Mouse (Mus musculus) CH12.LX (cell line): ENCODE measurements around the gene Cyb5b. TPM values are rescaled to one million over a fixed set of nuclear protein-coding genes. Genes with fewer than 3 reads are reported as not detected.
A peak's percentile ranks its signal among the peaks of the same experiment; 100 is the strongest.

Experiments used
- DNase-seq: peaks from one replicate; pipeline ENCODE4 v3.0.0-alpha.2; 2013; ENCODE audit errors: extremely low read depth
- H3K27ac ChIP-seq: 2 replicates; pipeline ENCODE4 v1.5.1; 2012; ENCODE audit warnings: low read depth, mild to moderate bottlenecking, control low read depth, moderate library complexity; ENCODE audit not compliant: insufficient read depth
- H3K27me3 ChIP-seq: replicated peaks from 2 replicates; pipeline ENCODE3; 2012; ENCODE audit warnings: inconsistent platforms
- H3K36me3 ChIP-seq, 2 experiments: replicated peaks in 1 of 2; 2 replicates each; pipeline versions ENCODE3 to v1.6.1; 2012; ENCODE audit warnings: inconsistent platforms in 1 of 2, low read length in 1 of 2, mild to moderate bottlenecking in 1 of 2, mixed read lengths in 1 of 2, moderate library complexity in 1 of 2; ENCODE audit not compliant: control insufficient read depth in 1 of 2, insufficient read depth in 1 of 2
- H3K4me1 ChIP-seq, 2 experiments: 2 replicates each; pipeline ENCODE4 v1.6.1; 2012; ENCODE audit warnings: inconsistent platforms in 1 of 2, moderate library complexity in 1 of 2; ENCODE audit not compliant: insufficient read depth in 2 of 2, control insufficient read depth in 1 of 2
- H3K4me2 ChIP-seq: 2 replicates; pipeline ENCODE4 v1.6.1; 2012; ENCODE audit warnings: low read depth, mild to moderate bottlenecking, control low read depth; ENCODE audit not compliant: poor library complexity, insufficient read depth, severe bottlenecking
- H3K4me3 ChIP-seq, 3 experiments: fragments of 150-350 bp in 1 of 3; sonication (generic) in 1 of 3; replicated peaks in 1 of 3; 2 replicates each; pipeline versions ENCODE3 to v1.5.1; 2011 to 2012; ENCODE audit warnings: low read depth in 2 of 3, low read length in 2 of 3, mild to moderate bottlenecking in 2 of 3, moderate library complexity in 2 of 3, control low read depth in 1 of 3, improper control_type of control experiment in 1 of 3, inconsistent platforms in 1 of 3, mixed read lengths in 1 of 3; ENCODE audit not compliant: poor library complexity in 1 of 3
- H3K79me2 ChIP-seq: replicated peaks from 2 replicates; pipeline ENCODE4 v1.6.1; 2012; ENCODE audit warnings: mild to moderate bottlenecking, moderate library complexity; ENCODE audit not compliant: control insufficient read depth, poor library complexity, insufficient read depth, severe bottlenecking; ENCODE audit errors: extremely low read depth
- H3K9ac ChIP-seq: 2 replicates; pipeline ENCODE4 v1.6.1; 2012; ENCODE audit warnings: low read depth, mild to moderate bottlenecking, control low read depth, moderate library complexity; ENCODE audit not compliant: insufficient read depth
- H3K9me3 ChIP-seq: replicated peaks from 2 replicates; pipeline ENCODE3; 2012; ENCODE audit warnings: low read length, inconsistent platforms, mixed read lengths
- ELF1 ChIP-seq: IDR thresholded peaks from 2 replicates; pipeline ENCODE4 v1.6.1; 2014; ENCODE audit warnings: low read depth, mild to moderate bottlenecking, inconsistent platforms, low read length, improper control_type of control experiment
- ETS1 ChIP-seq: conservative IDR thresholded peaks from 2 replicates; pipeline ENCODE4 v1.6.1; 2012; ENCODE audit warnings: low read depth, mild to moderate bottlenecking, inconsistent platforms, low read length, improper control_type of control experiment, moderate library complexity
- HCFC1 ChIP-seq: IDR thresholded peaks from 2 replicates; pipeline ENCODE4 v1.6.1; 2012; ENCODE audit warnings: low read depth, mild to moderate bottlenecking, inconsistent platforms, low read length, improper control_type of control experiment
- JUN ChIP-seq: IDR thresholded peaks from 2 replicates; pipeline ENCODE4 v1.6.1; 2011; ENCODE audit warnings: low read depth, mild to moderate bottlenecking, low read length, improper control_type of control experiment, moderate library complexity; ENCODE audit not compliant: insufficient read depth
- JUND ChIP-seq: conservative IDR thresholded peaks from 2 replicates; pipeline ENCODE4 v1.6.1; 2011; ENCODE audit warnings: low read depth, low read length, improper control_type of control experiment
- KAT2A ChIP-seq: IDR thresholded peaks from 2 replicates; pipeline ENCODE4 v1.6.1; 2012; ENCODE audit warnings: low read length, improper control_type of control experiment, inconsistent platforms; ENCODE audit not compliant: insufficient replicate concordance
- MAX ChIP-seq: IDR thresholded peaks from 2 replicates; pipeline ENCODE4 v1.6.1; 2011; ENCODE audit warnings: low read length, improper control_type of control experiment
- MAZ ChIP-seq: IDR thresholded peaks from 2 replicates; pipeline ENCODE4 v1.6.1; 2012; ENCODE audit warnings: low read depth, mild to moderate bottlenecking, inconsistent platforms, low read length, improper control_type of control experiment, moderate library complexity
- MEF2A ChIP-seq: IDR thresholded peaks from 2 replicates; pipeline ENCODE4 v1.6.1; 2014; ENCODE audit warnings: low read depth, mild to moderate bottlenecking, inconsistent platforms, low read length, improper control_type of control experiment, borderline replicate concordance
- MXI1 ChIP-seq: IDR thresholded peaks from 2 replicates; pipeline ENCODE4 v1.6.1; 2011; ENCODE audit warnings: mild to moderate bottlenecking, low read depth, low read length, improper control_type of control experiment
- MYC ChIP-seq: IDR thresholded peaks from 2 replicates; pipeline ENCODE4 v1.6.1; 2011; ENCODE audit warnings: low read depth, mild to moderate bottlenecking, improper control_type of control experiment, low read length
- PAX5 ChIP-seq: IDR thresholded peaks from 2 replicates; pipeline ENCODE4 v1.6.1; 2012; ENCODE audit warnings: low read length, inconsistent platforms, mixed read lengths
- POLR2A ChIP-seq: IDR thresholded peaks from 2 replicates; pipeline ENCODE4 v1.6.1; 2011; ENCODE audit warnings: low read depth, mild to moderate bottlenecking, improper control_type of control experiment, low read length
- RAD21 ChIP-seq: IDR thresholded peaks from 2 replicates; pipeline ENCODE4 v1.6.1; 2011; ENCODE audit warnings: low read depth, mild to moderate bottlenecking, low read length, improper control_type of control experiment, moderate library complexity
- SMC3 ChIP-seq: IDR thresholded peaks from 2 replicates; pipeline ENCODE4 v1.6.1; 2011; ENCODE audit warnings: low read depth, low read length, improper control_type of control experiment
- UBTF ChIP-seq: IDR thresholded peaks from 2 replicates; pipeline ENCODE4 v1.6.1; 2012; ENCODE audit warnings: low read depth, mild to moderate bottlenecking, inconsistent platforms, low read length, improper control_type of control experiment, moderate library complexity
- USF1 ChIP-seq: IDR thresholded peaks from 2 replicates; pipeline ENCODE4 v1.6.1; 2014; ENCODE audit warnings: low read depth, mild to moderate bottlenecking, inconsistent platforms, low read length, improper control_type of control experiment
- ZNF384 ChIP-seq: IDR thresholded peaks from 2 replicates; pipeline ENCODE4 v1.6.1; 2012; ENCODE audit warnings: low read depth, low read length, improper control_type of control experiment, inconsistent platforms
- dilution Hi-C: fragments of 300-500 bp; cut with MboI; formaldehyde crosslinking; loops from 2 replicates; pipeline ENCODE4 v1.14.3; 2020; ENCODE audit warnings: low sequenced_read_pairs; ENCODE audit not compliant: extremely low pct_unique_long_range_greater_than_20kb, extremely low pct_ligation_motif_present
- in situ Hi-C: fragments of 300-500 bp; cut with MboI; formaldehyde crosslinking; loops from 3 replicates; pipeline ENCODE4 v1.14.3; 2019; ENCODE audit warnings: low sequenced_read_pairs, low pct_ligation_motif_present, low pct_unique_long_range_greater_than_20kb, mixed read lengths
- polyA plus RNA-seq: library from polyadenylated mRNA; unstranded; fragments of >175 nt; gene quantifications from 2 replicates; pipeline ENCODE4 v1.2.1, GENCODE M21; 2012; ENCODE audit warnings: low read depth; ENCODE audit not compliant: insufficient read length
- total RNA-seq, 2 experiments: library from RNA; depleted of rRNA; stranded (reverse); fragments of 300-350 nt in 1 of 2; fragments of >200 nt in 1 of 2; gene quantifications; 2 replicates each; pipeline ENCODE4 v1.2.3; 2012 to 2014

Cyb5b gene
- total and polyA plus RNA-seq, 3 experiments = 74.0 to 156 (median 108) TPM

- DNase-seq = no peak
- TF ChIP-seq UBTF = no peak
- no peak for TF ChIP-seq USF1
- TF ChIP-seq HCFC1 = no peak
- no peak for TF ChIP-seq MXI1
- TF ChIP-seq MAX = no peak
- no peak for TF ChIP-seq MAZ
- TF ChIP-seq SMC3 = no peak
- no peak for TF ChIP-seq JUN
- no peak for TF ChIP-seq ETS1
- TF ChIP-seq MYC = no peak
- no peak for TF ChIP-seq ELF1
- TF ChIP-seq JUND = no peak
- no peaks in the 10 kb centered on the region for H3K27me3 ChIP-seq
- H3K36me3 ChIP-seq = no peaks in the 10 kb centered on the region
- no peaks in the 10 kb centered on the region for H3K9me3 ChIP-seq
- H3K79me2 ChIP-seq = no peaks in the 10 kb centered on the region
- in situ Hi-C loops = loop anchor here (5.0 to 25.0 kb wide), 2 partner anchors 211 to 451 kb away; no protein-coding TSS in a partner anchor
- no peak overlapping the region for H3K4me2 ChIP-seq
- H3K9ac ChIP-seq = no peak overlapping the region
- H3K27ac ChIP-seq = no peak overlapping the region
- no peak overlapping the region for H3K4me3 ChIP-seq
- H3K4me1 ChIP-seq = peaks cover 0 to 2% of the 10 kb centered on the region in 2 experiments; a peak in 1 of 4 replicates
- dilution Hi-C loops = no loop called here
These were observed 38.9 kb upstream of the Cyb5b start for GRCm38 (mm10) chr8:107111340-107112105.

- DNase-seq = no peak
- Histone ChIP-seq H3K9me3 (no peaks in the 10 kb centered on the region), H3K27me3 (no peaks in the 10 kb centered on the region), H3K27ac (no peak overlapping the region), H3K36me3 (no peaks in the 10 kb centered on the region), H3K79me2 (no peaks in the 10 kb centered on the region), H3K4me2 (no peak overlapping the region), H3K4me3 (no peak overlapping the region), H3K9ac (no peak overlapping the region), H3K4me1 (peaks cover 0 to 2% of the 10 kb centered on the region in 2 experiments; a peak in 1 of 4 replicates)
- in situ Hi-C loops = loop anchor here (5.0 to 25.0 kb wide), 2 partner anchors 209 to 449 kb away; no protein-coding TSS in a partner anchor
- dilution Hi-C loops = no loop called here
- peak; percentile 30; the same call in 1 of the 2 replicates for TF ChIP-seq ZNF384
- no peak for TF ChIP-seq PAX5
- no peak for TF ChIP-seq RAD21
- TF ChIP-seq POLR2A = no peak
- TF ChIP-seq KAT2A = no peak
- no peak for TF ChIP-seq MEF2A
- no peak for TF ChIP-seq ELF1
These were observed 37.2 kb upstream of the Cyb5b start for GRCm38 (mm10) chr8:107113209-107113608.
